Mouse (Mus musculus) kidney, postnatal 36 days (tissue): ENCODE results near the gene Papss1.

Source experiments
- DNase-seq, 2 experiments: peaks; one replicate each; pipeline ENCODE4 v3.0.0; 2021 to 2022; ENCODE audit warnings: mixed read lengths in 2 of 2

Gene Papss1

GRCm38 (mm10) chr3:131637008-131637407 is 72.4 kb downstream of the Papss1 start:
- DNase-seq = no peak

- no peak for DNase-seq
Measured at GRCm38 (mm10) chr3:131637664-131638063, 73.1 kb downstream of the Papss1 start.

GRCm38 (mm10) chr3:131638216-131638615 is 73.6 kb downstream of the Papss1 start:
- peak; percentile 7 to 33 for DNase-seq

GRCm38 (mm10) chr3:131642681-131643292 is 78.2 kb downstream of the Papss1 start:
- no peak for DNase-seq

GRCm38 (mm10) chr3:131645203-131645602 is 80.6 kb downstream of the Papss1 start:
- no peak for DNase-seq

- no peak for DNase-seq
Measured at GRCm38 (mm10) chr3:131654366-131654765, 89.8 kb downstream of the Papss1 start.

- DNase-seq = peak in 1 of 2 experiments; percentile 20
Measured at GRCm38 (mm10) chr3:131656032-131656431, 91.5 kb downstream of the Papss1 start.

- no peak for DNase-seq
Measured at GRCm38 (mm10) chr3:131660126-131660525, 95.6 kb downstream of the Papss1 start.

GRCm38 (mm10) chr3:131660629-131661028 is 96.1 kb downstream of the Papss1 start:
- no peak for DNase-seq

- no peak for DNase-seq
Measured at GRCm38 (mm10) chr3:131662589-131663148, 98.1 kb downstream of the Papss1 start.

GRCm38 (mm10) chr3:131669910-131670309 is 105.3 kb downstream of the Papss1 start:
- DNase-seq = no peak

GRCm38 (mm10) chr3:131686106-131686505 is 121.5 kb downstream of the Papss1 start:
- no peak for DNase-seq

GRCm38 (mm10) chr3:131689949-131690348 is 125.4 kb downstream of the Papss1 start:
- no peak for DNase-seq

- no peak for DNase-seq
Measured at GRCm38 (mm10) chr3:131690543-131690942, 126.0 kb downstream of the Papss1 start.

- no peak for DNase-seq
Measured at GRCm38 (mm10) chr3:131691202-131691601, 126.6 kb downstream of the Papss1 start.
